Mouse (Mus musculus) heart, embryonic 15.5 days (tissue): Measurements from ENCODE around the gene Fnbp1. TPM values are rescaled to one million over a fixed set of nuclear protein-coding genes. Genes with fewer than 3 reads are reported as not detected.

Source experiments
- ATAC-seq: fragments of 200-750 bp; cut with Nextera tagmentation; replicated peaks from 2 replicates; pipeline ENCODE4 v1.8.0; 2017; ENCODE audit warnings: low read depth, moderate TSS enrichment; ENCODE audit not compliant: insufficient number of reproducible peaks, insufficient read depth, low FRiP score
- H3K27ac ChIP-seq: fragments of 300-500 bp; sonication (generic); 2 replicates; pipeline ENCODE4 v1.5.1; 2015; ENCODE audit warnings: mild to moderate bottlenecking, inconsistent platforms
- H3K27me3 ChIP-seq: fragments of 300-500 bp; sonication (generic); 2 replicates; pipeline ENCODE4 v1.6.1; 2015; ENCODE audit warnings: inconsistent platforms
- H3K36me3 ChIP-seq: fragments of 300-500 bp; sonication (generic); 2 replicates; pipeline ENCODE4 v1.6.1; 2015; ENCODE audit warnings: mild to moderate bottlenecking, inconsistent platforms
- H3K4me1 ChIP-seq: fragments of 300-500 bp; sonication (generic); replicated peaks from 2 replicates; pipeline ENCODE4 v1.6.1; 2015; ENCODE audit warnings: inconsistent platforms
- H3K4me2 ChIP-seq: fragments of 300-500 bp; sonication (generic); 2 replicates; pipeline ENCODE4 v1.6.1; 2015; ENCODE audit warnings: inconsistent platforms, mild to moderate bottlenecking, moderate library complexity
- H3K4me3 ChIP-seq: fragments of 300-500 bp; sonication (generic); 2 replicates; pipeline ENCODE4 v1.5.1; 2015; ENCODE audit warnings: mild to moderate bottlenecking, inconsistent platforms
- H3K9ac ChIP-seq: fragments of 300-500 bp; sonication (generic); 2 replicates; pipeline ENCODE4 v1.6.1; 2015; ENCODE audit warnings: mild to moderate bottlenecking, inconsistent platforms
- H3K9me3 ChIP-seq: fragments of 300-500 bp; sonication (generic); replicated peaks from 2 replicates; pipeline ENCODE4 v1.6.1; 2016; ENCODE audit warnings: inconsistent platforms
- WGBS: fragments of 180-500 bp; shearing (Covaris S2); methylation state at CpG from one replicate; pipeline ENCODE4 v1.1.7; 2015; ENCODE audit warnings: mixed read lengths; 5-methylcytosine and 5-hydroxymethylcytosine counted together
- polyA plus RNA-seq: library from polyadenylated mRNA; unstranded; fragments of >200 nt; fragmentation: Nextera tagmentation; extraction: Ambion mirVana; gene quantifications from 2 replicates; pipeline ENCODE4 v1.2.1, GENCODE M21; 2015

Fnbp1 gene
- polyA plus RNA-seq, 1 experiment from 2014 or later = 16.0 TPM

DNA sequence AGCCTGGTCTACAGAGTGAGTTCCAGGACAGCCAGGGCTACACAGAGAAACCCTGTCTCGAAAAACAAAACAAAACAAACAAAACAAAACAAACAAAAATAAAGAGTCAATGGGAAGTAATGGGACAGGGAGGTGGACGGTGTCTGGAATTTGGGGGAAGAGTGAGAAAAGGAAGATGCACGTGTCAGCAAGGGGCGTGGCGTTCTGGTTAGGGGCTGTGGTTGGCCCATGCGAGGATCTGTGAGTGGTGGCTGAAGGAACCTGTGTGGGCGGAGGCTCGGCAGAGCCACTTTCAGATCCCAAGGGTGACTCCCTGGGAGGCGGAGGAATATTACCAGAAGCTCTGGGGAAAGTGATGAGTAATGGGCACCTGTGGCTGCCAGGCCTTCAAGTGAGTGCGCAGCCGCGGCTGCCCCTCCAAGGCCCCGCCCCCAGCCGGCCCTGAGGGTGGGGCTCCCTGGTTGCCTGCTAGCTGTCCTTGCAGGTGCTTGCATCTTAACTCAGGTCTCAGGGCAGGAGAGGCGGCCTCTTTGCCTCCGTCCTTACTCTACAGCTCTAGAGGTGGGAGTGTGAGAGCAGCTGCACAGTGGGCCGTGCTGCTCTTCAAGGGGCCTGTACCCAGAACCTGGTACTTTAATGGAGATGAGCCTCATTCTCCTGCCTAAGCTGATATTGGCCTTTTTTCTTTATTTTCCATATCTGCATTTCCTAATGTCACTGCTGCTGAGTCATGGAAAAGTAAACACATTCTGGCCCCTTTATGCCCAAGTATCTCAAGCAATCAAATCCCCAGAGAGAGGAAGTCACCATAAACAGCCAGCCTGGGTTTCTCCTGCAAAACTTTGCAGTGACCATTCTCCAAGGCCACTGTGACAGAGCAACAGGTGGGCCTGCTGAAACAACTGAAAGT lies 156.4 kb downstream of the Fnbp1 start:
- Histone ChIP-seq H3K36me3 (no peaks in the 10 kb centered on the region), H3K4me2 (peak overlapping the region; percentile 35; the same call in 1 of the 2 replicates), H3K27me3 (no peaks in the 10 kb centered on the region), H3K9me3 (no peaks in the 10 kb centered on the region), H3K9ac (no peak overlapping the region), H3K4me3 (no peak overlapping the region), H3K27ac (no peak overlapping the region), H3K4me1 (peaks cover 39% of the 10 kb centered on the region)
- ATAC-seq = no peak
- 33% methylated on average over 17 of the region's 17 CpGs for WGBS

DNA sequence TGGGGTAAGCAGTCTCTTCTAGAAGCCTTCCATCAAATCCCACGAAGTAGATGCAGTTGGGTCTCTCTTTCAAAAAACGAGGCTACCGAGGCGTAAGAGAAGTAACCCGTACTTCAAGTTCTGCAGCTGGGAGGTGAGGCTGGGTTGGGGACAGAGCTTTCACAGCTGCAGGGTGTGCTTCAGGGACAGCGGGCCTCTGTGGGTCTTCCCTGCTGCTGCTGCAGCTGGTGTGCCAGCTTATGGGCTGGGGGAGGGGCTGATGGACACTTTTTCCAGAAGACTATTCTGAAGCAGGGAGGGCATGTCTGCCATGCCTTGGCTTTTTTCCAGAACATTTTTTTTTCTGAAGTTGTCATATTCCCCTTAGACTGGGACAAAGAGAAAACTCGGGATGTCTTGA lies 158.8 kb downstream of the Fnbp1 start:
- Histone ChIP-seq H3K4me3 (peak overlapping the region; percentile 84), H3K4me2 (peak overlapping the region; percentile 78), H3K27ac (peak overlapping the region; percentile 73; the same call in 1 of the 2 replicates), H3K36me3 (peaks cover 12% of the 10 kb centered on the region; the same call in 1 of the 2 replicates), H3K9ac (peak overlapping the region; percentile 72; the same call in 1 of the 2 replicates), H3K9me3 (no peaks in the 10 kb centered on the region), H3K27me3 (no peaks in the 10 kb centered on the region), H3K4me1 (peaks cover 42% of the 10 kb centered on the region)
- WGBS = 43% methylated on average over 7 of the region's 7 CpGs
- no peak for ATAC-seq

DNA sequence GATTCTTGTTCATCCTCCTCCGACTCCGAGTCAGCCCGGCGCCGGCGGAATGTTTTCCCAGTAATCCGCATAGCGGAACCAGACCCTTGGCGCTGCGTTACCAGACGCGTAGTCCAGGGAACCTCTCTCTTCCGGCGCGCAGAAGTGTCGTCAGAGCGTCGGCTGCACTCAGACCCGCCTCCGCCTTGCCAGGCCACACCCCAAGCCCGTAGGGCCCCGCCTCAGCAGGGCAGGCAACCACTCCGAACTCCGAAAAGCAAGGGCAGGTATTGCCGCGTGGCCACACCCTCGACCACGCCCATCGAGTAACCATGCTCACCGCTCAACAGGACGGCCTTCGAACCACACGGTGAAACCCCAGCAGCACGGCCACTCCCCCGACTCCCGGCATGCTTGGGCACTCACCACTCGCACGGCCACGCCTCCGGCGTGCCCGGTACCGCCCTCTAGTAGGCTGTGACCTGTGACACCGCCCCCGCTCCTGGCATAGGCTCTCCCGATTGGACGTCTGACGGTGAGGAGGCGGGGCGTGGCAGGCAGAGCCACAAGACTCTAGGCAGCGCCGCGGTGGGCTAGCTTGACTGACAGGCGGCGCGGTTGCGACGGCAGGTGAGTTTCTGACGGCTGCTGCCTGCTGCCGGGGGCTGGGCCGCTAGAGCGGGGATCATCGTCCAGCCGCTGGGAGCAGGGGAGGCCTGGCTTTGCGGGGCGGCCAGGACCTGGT lies 159.9 kb downstream of the Fnbp1 start, which contains the start of the genes BC005624 and Usp20:
BC005624 (minus strand) TSS at position 412 of the 724 bp plus-strand sequence.
Usp20 (plus strand) TSS at position 490 of the 724 bp plus-strand sequence.
- peak within 1 kb of the TSS; percentile 84 for H3K4me3 ChIP-seq
- H3K27ac ChIP-seq = peak within 1 kb of the TSS; percentile 73
- H3K4me1 ChIP-seq = peaks cover 36% of the 10 kb centered on the region
- under 1% methylated on average over 66 of the region's 66 CpGs for WGBS
- H3K9me3 ChIP-seq = no peaks in the 10 kb centered on the region
- ATAC-seq = peak; percentile 99
- H3K9ac ChIP-seq = peak within 1 kb of the TSS; percentile 72
- H3K27me3 ChIP-seq = no peaks in the 10 kb centered on the region
- peak within 1 kb of the TSS; percentile 78 for H3K4me2 ChIP-seq
- peaks cover 21% of the 10 kb centered on the region; the same call in 1 of the 2 replicates for H3K36me3 ChIP-seq

Other genes with a start within 250 kb of the Fnbp1 start
- 2.6 and 4.4 TPM in 2 replicates for gene Ptges, start 212.1 kb downstream of the Fnbp1 start, polyA plus RNA-seq
- 20.4 and 25.0 TPM in 2 replicates for gene Tor1b, start 189.0 kb downstream of the Fnbp1 start, polyA plus RNA-seq
- gene Tor1a, start 174.1 kb downstream of the Fnbp1 start, polyA plus RNA-seq = 45.9 and 49.4 TPM in 2 replicates
- 33.3 and 38.4 TPM in 2 replicates for gene BC005624, start 159.8 kb downstream of the Fnbp1 start, polyA plus RNA-seq
- 38.5 and 42.9 TPM in 2 replicates for gene Usp20, start 159.7 kb downstream of the Fnbp1 start, polyA plus RNA-seq
- gene Gpr107, start 10.3 kb upstream of the Fnbp1 start, polyA plus RNA-seq = 26.4 and 31.0 TPM in 2 replicates
- 33.7 and 35.1 TPM in 2 replicates for gene Ncs1, start 103.8 kb upstream of the Fnbp1 start, polyA plus RNA-seq
- 1.0 and 1.1 TPM in 2 replicates for gene Hmcn2, start 172.4 kb upstream of the Fnbp1 start, polyA plus RNA-seq